Mouse (Mus musculus) adrenal gland, postnatal 14 days (tissue): ENCODE data around the gene Arap1. TPM values are rescaled to one million over a fixed set of nuclear protein-coding genes. Genes with fewer than 3 reads are reported as not detected.

ENCODE experiments used
- DNase-seq: peaks from one replicate; pipeline ENCODE4 v3.0.0; 2021; ENCODE audit warnings: mixed read lengths
- total RNA-seq: library from RNA; stranded (reverse); gene quantifications from 2 replicates; pipeline ENCODE4 v1.2.3, GENCODE M21; 2021

Gene Arap1
- total RNA-seq, 1 experiment from 2014 or later: 39.7 TPM

- DNase-seq: no peak
These were observed 20.6 kb upstream of the Arap1 start for GRCm38 (mm10) chr7:101327263-101327662.

GRCm38 (mm10) chr7:101327786-101328185 is 20.1 kb upstream of the Arap1 start:
- DNase-seq: no peak

DNA sequence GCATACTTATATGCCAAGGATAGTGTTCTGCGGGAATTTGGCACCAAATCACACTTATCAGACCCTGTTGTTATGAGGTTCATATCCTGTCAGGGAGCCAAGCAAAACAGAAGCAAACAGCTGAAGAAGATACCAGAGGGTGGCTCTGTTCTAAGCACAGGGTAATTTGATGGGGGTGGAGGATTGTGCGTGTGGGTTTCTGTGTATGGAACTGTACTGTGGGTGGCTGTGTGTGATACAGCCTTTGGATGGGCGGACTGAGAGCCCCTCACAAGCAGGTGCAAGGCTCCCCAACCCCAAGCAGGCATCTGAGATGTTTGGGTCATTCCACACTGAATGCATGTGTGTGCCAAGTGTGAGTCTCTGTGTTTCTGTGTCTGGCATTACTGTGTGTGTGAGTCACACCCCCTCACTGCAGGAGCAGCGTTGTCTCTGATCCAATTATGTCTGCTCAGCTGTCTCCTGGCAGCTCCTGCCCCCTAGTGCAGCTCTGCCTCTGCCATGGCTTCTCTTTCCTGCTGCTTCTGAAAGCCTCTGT is 19.2 kb upstream of the Arap1 start:
- DNase-seq: peak; percentile 67

GRCm38 (mm10) chr7:101329606-101330005 is 18.3 kb upstream of the Arap1 start:
- no peak for DNase-seq

DNA sequence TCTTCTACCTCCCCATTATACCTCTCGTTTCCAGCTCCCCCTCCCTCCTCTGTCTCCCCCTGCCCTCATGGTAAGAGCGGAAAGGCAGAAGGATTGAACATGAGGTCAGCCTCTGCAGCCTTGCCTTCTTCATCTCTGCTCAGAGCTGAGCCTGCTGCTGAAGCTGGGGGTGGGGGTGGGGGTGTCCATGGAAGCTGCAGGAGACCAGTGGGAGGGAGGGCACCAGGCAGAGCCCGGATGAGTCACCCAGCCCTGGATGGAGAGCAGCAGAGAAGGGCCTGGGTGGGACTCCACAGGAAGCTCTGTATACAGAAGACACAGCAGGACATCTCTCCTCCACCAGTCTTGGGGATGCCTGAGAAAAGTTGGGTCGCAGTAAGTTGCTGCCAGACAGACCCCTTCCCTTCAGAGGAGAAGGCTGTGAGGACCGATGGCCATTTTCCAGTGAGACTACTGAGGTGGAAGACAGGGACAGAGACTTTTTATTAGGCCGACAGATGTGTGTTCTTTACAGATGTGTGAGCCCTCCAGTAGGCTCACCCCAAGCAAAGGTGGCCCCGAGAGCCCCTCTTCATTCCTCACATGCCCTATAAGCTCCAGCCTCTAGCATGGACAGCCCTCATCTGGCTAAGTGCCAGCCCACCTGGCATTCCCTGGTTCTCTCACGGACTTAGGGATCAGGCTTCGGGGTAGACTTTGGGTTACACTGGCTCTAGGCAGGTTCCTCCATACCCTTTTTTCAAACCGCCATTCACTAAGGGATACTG is 17.6 kb upstream of the Arap1 start:
- DNase-seq: peak; percentile 77

DNA sequence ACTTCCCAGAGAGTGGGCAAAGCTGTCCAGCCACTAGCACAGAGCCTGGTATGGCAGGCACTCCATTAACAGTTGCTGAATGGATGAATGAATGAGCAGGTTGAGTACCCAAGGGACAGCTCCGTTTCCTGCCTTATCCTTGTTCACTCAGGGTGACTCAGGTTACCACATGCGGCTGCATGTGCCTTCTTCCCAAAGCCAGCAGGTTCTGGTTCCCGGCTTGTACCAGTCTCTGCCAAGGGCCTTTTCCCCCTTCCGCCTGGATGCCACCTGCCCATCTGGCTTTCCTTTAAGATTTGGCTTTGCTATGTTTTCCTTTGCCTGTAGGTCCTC is 17.1 kb upstream of the Arap1 start:
- DNase-seq: no peak

GRCm38 (mm10) chr7:101332045-101332831 is 15.6 kb upstream of the Arap1 start:
- DNase-seq: peak; percentile 63

- DNase-seq: no peak
These were observed 12.6 kb upstream of the Arap1 start for GRCm38 (mm10) chr7:101335228-101335627.

GRCm38 (mm10) chr7:101336686-101337085 is 11.2 kb upstream of the Arap1 start:
- no peak for DNase-seq

DNA sequence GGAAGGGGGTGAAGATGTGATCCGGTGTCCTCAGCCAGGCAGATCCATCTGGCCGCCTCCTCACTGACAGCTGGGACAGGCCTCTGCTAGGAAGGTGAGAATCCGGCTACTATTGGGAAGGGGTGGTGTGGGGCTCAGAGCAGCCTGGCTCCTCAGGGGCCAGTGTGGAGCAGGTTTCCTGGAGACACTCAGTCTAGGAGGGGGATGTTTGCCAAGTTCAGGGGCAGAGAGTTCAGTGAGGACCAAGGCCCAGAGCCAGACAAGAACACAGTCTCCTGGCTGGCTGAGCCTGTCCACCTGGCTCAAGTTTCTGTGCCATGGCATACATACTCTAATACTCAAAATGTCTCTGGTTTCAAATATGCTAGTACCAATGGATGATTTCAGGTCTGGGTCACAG is 10.5 kb upstream of the Arap1 start:
- no peak for DNase-seq

- DNase-seq: no peak
These were observed 6.5 kb upstream of the Arap1 start for GRCm38 (mm10) chr7:101341405-101341804.

DNA sequence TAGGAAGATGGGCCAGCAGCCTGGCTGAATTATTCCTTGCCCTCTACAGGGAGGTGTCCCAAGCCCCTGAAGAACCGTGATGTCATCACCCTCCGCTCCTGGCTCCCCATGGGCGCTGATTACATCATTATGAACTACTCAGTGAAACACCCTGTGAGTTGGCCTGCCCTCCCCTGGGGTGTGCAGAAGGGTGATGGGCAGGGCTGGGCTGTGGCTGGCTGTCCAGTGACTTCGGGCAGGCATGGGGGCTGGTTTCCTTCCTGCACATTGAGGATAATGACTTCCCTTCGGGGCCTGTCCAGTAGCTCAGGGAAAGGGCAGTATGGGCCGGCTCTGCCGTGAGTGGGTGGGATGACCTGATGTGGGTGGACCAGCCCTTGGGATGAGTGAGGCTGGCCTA is 4.7 kb upstream of the Arap1 start:
- DNase-seq: peak; percentile 46

DNA sequence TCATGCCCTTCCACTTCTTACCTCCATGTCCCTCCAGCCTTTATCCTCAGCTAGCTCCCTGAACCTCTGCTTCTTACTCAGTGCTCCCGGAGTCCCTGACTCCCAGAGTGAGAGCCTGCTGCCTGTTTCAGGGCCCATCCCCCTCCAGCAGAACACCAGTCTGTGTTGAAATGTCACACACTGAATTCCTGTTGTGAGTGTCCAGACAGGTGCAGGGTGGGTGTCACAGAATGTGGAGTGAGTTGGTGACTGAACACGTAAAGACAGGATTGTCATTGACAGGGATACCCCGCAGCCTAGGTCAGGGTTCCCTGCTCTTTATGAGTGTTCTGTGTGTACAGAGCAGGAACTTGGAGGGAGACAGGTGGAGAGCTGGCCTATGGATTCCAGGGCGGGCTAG is 3.0 kb upstream of the Arap1 start:
- no peak for DNase-seq

DNA sequence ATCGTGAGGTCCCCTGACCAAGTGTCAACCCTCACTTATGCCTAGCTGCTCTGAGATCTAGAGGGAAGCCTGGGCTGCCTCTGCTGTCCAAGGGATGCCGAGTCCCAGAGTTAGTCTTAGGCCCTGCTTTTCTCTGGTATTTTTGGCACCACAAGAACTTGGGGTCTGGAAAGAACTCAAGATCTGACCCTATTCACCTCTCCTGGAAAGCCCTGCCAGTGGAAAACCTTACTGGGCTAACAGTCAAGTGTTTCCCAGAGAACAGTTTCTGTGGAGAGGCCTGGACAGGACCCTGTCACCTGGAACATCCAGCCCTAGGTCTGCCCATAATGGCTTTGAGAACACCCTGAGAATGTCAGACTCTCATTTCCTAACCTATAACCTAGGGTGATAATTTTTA is 876 bp upstream of the Arap1 start:
- DNase-seq: no peak

DNA sequence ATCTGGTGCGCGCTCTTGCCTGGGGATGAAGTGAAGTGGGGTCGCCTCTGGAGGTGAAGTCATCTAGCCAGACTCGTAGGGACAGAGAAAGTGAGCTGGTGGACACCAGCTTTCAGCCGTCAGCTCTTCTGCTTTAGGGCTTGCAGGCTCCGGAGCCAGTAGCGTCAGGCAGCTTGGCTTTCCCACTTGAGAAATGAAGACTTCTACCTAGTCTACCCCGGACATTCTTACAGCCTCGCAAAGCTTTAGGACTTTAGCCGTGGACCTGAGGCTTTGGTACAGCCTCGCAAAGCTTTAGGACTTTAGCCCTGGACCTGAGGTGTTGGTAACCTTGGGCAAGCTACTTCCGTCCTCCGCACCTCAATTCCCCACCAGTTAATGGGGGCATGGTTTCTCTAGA is 445 bp downstream of the Arap1 start:
- no peak for DNase-seq

- DNase-seq: peak; percentile 45
These were observed 2.0 kb downstream of the Arap1 start for GRCm38 (mm10) chr7:101349861-101350260.

DNA sequence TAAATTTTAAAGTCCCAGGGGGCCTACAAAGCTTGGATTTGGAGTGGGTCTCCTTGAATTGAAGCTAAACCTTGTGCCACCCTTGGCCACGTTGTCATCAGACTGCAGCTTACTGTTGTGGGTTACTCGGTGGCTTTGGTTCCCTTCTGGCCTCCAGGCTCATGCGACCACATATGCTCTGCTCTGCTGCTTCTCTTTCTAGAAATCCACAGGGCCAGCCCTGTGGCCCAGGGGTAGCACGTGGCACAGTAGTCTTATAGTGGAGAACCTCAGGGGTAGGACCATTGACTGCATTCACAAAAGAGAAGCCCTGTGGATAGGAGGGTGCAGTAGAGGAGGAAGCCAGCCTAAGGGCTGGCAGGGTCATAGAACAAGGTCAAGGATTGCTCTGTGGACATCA is 4.5 kb downstream of the Arap1 start:
- no peak for DNase-seq

DNA sequence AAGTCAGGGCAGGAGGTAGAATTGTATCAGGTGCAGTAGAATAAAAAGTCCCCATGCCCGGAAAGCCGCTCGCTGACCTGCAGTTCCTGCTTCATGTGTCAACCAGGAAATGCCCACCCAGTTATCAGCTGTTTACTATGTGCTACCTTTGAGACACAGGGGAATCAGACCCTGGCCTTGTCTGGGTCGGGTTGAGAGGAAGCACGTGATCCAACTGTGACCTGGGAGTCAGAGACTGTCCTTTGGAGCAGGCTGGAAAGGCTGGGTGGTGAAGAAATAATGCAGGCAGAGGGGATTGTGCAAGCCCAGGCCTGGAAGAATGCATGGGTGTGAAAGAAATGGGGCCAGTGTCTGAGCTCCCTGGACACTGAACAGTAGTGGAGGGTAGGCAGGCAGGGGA is 6.6 kb downstream of the Arap1 start:
- DNase-seq: peak; percentile 69

DNA sequence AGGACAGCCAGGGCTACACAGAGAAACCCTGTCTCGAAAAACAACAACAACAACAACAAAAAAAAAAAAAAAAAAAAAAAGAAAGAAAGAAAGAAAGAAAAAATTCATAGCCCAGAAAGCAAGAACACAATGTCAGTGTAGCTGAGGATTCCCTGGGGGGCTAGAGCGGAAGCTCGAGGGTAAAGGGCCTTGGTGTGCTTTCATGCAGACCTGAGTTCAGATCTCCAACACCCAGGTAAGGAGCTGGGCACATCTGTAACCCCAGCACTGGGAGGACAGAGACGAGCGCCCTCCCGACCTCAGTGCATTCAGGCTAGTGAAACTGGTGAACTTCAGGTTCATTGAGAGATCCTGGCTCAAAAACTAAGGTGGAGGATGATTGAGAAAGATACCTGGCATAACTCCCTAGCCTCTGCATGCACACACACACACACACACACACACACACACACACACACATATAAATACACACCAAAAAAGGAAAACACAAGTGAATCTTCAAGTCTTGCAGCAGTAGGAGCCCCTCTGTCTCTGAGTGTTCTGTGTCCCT is 7.8 kb downstream of the Arap1 start:
- DNase-seq: no peak

DNA sequence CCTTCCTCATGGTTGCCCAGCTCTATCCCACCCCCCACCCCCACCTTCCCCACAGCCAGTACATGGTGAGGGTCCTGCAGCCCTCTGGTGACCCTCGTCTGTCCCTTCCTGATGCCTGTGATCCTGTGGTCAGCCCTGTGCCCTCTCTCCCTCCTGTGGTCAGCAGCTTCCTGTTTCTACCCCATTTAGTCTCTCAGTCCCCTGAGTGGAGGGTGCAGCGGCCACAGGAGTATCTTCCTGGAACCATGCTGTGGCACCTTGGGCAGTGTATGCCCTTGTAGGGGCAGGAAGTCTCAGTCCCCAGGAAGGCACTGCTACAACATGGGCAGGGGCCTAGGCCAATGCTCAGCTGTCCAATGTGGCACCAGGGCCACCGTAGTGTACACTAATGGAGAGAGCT is 9.0 kb downstream of the Arap1 start:
- DNase-seq: no peak

DNA sequence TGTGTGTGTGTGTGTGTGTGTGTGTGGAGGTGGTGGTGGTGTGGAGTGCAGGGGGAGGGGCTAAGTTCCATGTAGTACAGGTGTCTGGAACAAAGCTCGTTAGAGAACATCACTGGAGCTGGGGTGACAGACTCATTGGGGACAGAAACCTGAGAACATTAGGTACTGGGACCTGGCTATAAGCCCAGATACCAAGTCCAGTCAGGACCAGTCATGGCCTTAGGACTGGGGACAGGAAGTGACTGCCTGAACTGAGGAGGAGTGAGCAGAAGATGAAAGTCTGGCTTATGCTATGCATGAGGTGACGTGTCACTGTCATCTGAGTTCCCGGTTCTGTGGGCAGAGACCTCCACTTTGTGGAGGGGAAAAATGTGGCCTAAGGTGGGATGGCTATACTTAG is 12.5 kb downstream of the Arap1 start:
- no peak for DNase-seq

DNA sequence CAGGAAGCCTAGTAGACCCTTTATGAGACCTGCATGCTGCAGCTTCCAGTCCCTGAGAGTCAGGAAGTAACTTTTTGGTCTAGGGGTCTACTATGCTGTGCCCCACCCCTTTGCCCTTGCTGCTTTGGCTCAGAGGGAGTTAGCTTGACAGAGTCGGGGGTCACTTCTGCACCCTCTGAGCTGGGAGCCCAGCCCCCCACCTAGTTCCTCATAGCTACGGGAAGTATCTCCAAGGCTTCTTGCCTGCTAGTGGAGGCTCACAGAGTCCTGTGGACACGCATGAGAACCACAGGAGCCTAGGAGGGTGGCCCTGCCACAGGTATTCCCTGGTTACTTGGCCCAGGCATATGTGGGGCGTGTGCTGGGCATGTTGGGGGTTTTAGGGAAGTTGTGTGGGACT is 13.2 kb downstream of the Arap1 start:
- no peak for DNase-seq

DNA sequence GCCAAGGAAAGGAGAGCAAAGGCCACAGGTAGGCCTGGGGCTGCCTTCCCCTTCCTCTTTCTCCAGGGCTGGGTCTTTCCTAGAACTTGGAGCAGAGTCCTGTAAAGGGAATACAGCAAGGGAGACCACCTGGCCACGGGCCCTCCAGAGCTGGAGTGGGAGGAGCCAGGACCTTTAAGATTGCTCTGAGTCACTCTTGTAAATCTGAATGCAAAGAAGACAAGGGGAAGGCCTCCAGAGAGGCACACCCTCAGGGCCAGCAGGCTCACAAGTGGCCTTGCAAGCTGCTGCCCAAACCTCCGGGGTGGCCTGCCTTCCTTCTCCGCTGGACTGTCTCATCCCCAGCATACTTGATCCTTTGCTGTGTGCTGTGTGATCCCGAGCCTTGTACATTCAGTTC is 13.9 kb downstream of the Arap1 start:
- peak; percentile 51 for DNase-seq
